Mouse (Mus musculus): ENCODE data around the gene Atp6v1g2. TPM values are rescaled to one million over a fixed set of nuclear protein-coding genes. Genes with fewer than 3 reads are reported as not detected.

The Atp6v1g2 gene
- total RNA-seq, 2 experiments from 2014 or later: 329 to 351 TPM

- no peak for DNase-seq (ENCODE audit: extremely low spot score in 1 of 2, low spot score in 2 of 2)
- intact Hi-C loops (cut with DNase I): loop anchor here (2.0 kb wide), 2 partner anchors 1273 to 1295 kb away; no protein-coding TSS in a partner anchor
These were observed 34.1 kb downstream of the Atp6v1g2 start for GRCm38 (mm10) chr17:35267399-35268086.

DNA sequence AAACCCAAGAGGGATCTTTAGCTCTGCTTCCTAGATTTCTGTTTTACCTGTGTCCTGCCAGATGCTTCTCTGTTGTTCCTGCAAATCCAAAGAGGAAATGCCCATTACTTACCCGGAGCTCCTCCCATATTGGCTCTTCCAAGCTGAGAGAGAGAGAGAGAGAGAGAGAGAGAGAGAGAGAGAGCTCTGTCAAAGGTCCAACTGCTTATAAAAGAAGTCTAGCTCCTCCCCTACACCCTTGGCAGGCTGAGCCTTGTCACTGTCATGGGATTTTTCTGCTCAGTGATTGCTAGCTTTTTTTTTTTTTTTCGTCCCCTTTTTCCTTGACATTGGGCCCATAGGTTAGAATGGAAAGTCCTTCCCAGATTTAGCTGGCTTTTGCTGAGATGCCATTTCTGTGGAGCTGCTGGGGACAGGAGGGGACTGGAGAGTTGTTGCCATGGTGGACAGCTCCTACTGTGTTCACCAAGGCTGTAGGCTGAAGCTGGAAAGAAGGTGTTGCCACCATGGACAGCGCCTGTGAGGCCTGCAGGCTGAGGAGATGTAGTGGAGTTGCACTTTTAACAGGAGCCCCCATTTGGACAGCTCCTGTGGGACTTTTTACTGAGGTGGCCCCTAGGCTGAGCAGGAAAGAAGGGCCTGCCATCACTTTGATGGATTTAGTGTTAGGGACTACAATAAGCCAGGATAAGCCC is 36.3 kb downstream of the Atp6v1g2 start:
- intact Hi-C loops (cut with DNase I): loop anchor here (2.0 kb wide), 2 partner anchors 1275 to 1297 kb away; no protein-coding TSS in a partner anchor
- no peak for DNase-seq (ENCODE audit: extremely low spot score in 1 of 2, low spot score in 2 of 2)

DNA sequence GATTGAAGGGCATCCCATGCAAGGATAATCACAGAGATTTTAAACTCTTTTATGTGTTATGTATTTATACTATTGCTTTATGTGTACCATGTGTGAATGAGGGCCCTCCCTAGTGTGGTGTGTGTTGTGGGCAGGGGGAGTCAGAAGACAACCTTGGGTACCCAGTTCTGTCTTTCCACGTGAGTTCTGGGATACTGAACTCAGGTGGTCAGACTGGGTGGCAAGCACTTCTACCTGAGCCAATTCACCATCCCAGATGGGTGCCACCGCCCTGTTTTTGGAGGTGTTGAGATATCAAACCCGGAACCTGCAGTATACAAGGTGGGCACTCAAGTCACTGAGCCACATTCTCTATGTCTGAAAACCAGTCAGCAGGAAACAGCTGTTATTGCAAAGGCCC is 38.8 kb downstream of the Atp6v1g2 start:
- DNase-seq (ENCODE audit: extremely low spot score in 1 of 2, low spot score in 2 of 2): no peak
- intact Hi-C loops (cut with DNase I): no loop called here

DNA sequence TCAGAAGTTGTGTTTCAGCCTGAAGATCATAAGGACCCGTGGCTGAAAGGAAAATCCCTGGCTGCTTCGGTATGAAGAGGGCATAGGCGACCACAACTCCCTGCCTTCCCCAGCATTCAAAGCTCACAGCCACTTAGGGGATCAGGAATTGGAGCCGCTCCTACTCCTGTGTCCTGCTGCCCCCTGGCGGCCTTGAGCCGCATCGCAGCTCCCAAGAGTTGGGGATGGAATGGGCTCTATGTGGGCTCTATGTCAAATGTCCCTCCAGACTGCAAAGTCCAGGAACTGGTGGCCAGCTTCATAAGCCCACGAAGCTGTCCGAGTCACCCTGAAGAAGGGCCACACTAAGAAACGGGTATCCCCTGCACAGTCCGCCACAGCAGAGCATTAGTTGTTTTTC is 41.3 kb downstream of the Atp6v1g2 start:
- DNase-seq (ENCODE audit: extremely low spot score in 1 of 2, low spot score in 2 of 2): peak; percentile 71 to 86
- intact Hi-C loops (cut with DNase I): loop anchor here (2.0 to 5.0 kb wide), 2 partner anchors 16 to 1262 kb away; no protein-coding TSS in a partner anchor

DNA sequence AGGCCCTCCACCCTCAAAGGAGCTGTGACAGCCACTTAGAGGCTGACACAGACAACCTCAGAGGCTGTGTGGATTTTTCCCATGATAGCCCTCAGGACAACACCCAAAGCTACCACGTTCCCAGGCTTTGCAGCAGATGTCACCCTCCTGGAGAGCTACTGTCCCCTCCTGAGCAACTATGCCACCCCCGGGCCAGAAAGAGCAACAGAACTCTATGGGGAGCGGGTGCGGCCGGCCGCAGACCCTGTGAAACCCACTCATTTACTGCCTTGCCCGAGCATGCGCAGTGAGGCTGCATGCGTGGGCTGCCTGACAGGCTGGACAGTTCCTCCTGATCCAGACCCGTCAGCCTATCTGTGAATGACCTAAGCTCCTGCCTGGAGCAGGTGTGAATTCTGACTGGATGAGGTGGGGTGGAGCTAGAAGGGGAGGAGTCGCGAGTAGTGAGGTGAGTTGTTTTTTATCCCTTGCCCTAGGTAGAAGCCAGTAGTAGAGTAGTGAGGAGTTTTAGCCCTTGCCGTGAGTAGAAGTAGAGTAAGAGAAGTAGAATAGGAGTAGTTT is 42.9 kb downstream of the Atp6v1g2 start:
- intact Hi-C loops (cut with DNase I): loop anchor here (5.0 kb wide), 1 partner anchor 1264 kb away; no protein-coding TSS in a partner anchor
- no peak for DNase-seq (ENCODE audit: extremely low spot score in 1 of 2, low spot score in 2 of 2)

GRCm38 (mm10) chr17:35278049-35278448 is 44.6 kb downstream of the Atp6v1g2 start:
- DNase-seq (ENCODE audit: extremely low spot score in 1 of 2, low spot score in 2 of 2): no peak

DNA sequence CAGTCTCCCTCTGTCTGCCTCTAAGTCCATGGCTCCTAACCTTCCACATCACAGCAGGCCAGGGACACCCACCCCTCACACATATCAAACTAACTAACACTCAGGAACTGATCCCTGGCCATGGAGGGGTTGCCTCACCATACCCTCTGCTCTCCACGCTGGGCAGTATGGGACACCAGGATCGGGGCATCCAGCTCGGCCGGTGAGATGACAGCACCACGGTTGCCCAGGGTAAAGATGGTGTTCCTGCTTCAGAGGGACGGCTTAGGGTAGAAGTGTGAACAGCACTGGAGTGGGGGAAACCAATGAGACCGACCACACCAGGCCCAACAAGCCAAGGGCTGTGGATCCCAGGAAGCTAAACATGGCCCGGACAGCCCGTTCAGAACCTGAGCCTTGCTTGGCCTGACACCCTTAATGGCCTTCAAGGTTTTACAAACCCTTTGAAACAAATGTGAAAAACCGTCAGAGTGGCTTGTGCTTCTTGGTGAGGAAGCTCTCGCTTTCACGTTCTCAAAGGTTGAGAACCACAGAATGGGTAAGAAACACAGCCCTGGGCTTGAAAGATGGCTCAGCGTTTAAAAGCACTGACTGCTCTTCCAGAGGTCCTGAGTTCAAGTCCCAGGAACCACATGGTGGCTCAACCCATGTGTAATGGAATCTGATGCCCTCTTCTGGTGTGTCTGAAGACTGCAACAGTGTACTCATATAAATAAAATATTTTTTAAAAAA is 45.7 kb downstream of the Atp6v1g2 start:
- no peak for DNase-seq (ENCODE audit: extremely low spot score in 1 of 2, low spot score in 2 of 2)
- intact Hi-C loops (cut with DNase I): loop anchor here (2.0 to 5.0 kb wide), 2 partner anchors 1267 to 1318 kb away; no protein-coding TSS in a partner anchor

More at GRCm38 (mm10) chr17:35278049-35278448, 44.6 kb downstream of the Atp6v1g2 start:
- intact Hi-C loops (cut with DNase I): loop anchor here (2.0 to 5.0 kb wide), 2 partner anchors 1266 to 1317 kb away; no protein-coding TSS in a partner anchor

- intact Hi-C loops (cut with DNase I): no loop called here
- no peak for DNase-seq (ENCODE audit: extremely low spot score in 1 of 2, low spot score in 2 of 2)
These were observed 46.8 kb downstream of the Atp6v1g2 start for GRCm38 (mm10) chr17:35280276-35280675.

- intact Hi-C loops (cut with DNase I): no loop called here
- no peak for DNase-seq (ENCODE audit: extremely low spot score in 1 of 2, low spot score in 2 of 2)
These were observed 52.0 kb downstream of the Atp6v1g2 start for GRCm38 (mm10) chr17:35285431-35285830.

Small RNA genes within 50 kb of the gene (microRNA-seq; reads per million reads assigned to microRNA genes)
- gene Mir6973a (not detected), gene Mir6974 (not detected), gene Mir6975 (3.4 reads per million, percentile 7 among the genes with 10 or more reads in this experiment), gene Mir8094 (0.86 reads per million)

Other genes with a start within 250 kb of the Atp6v1g2 start
- gene Vars, start 232.7 kb upstream of the Atp6v1g2 start, total RNA-seq (2021): 10 to 100 TPM; 55.1 to 56.7 TPM
- gene Vwa7, start 217.1 kb upstream of the Atp6v1g2 start, total RNA-seq (2021): under 1 TPM; 0.18 to 0.19 TPM
- gene Sapcd1, start 205.6 kb upstream of the Atp6v1g2 start, total RNA-seq (2021): 1 to 10 TPM in 1 of 2 experiments, under 1 TPM in 1; 0.83 to 1.0 TPM
- under 1 TPM; 0.81 to 0.97 TPM for gene Msh5, start 186.9 kb upstream of the Atp6v1g2 start, total RNA-seq (2021)
- gene Clic1, start 183.7 kb upstream of the Atp6v1g2 start, total RNA-seq (2021): 10 to 100 TPM; 14.3 to 15.8 TPM
- gene Ddah2, start 174.6 kb upstream of the Atp6v1g2 start, total RNA-seq (2021): 10 to 100 TPM; 26.3 to 31.1 TPM
- gene Ly6g6c, start 168.3 kb upstream of the Atp6v1g2 start, total RNA-seq (2021): not detected
- gene Mpig6b, start 167.5 kb upstream of the Atp6v1g2 start, total RNA-seq (2021): not detected
- 1 to 10 TPM; 1.6 to 2.3 TPM for gene Ly6g6e, start 156.8 kb upstream of the Atp6v1g2 start, total RNA-seq (2021)
- 1 to 10 TPM in 1 of 2 experiments, not detected in 1; 1.1 TPM for gene Ly6g6d, start 155.6 kb upstream of the Atp6v1g2 start, total RNA-seq (2021)
- gene Ly6g6f, start 148.1 kb upstream of the Atp6v1g2 start, total RNA-seq (2021): not detected
- 10 to 100 TPM; 84.4 to 91.5 TPM for gene Abhd16a, start 144.4 kb upstream of the Atp6v1g2 start, total RNA-seq (2021)
- not detected for gene Ly6g5c, start 125.4 kb upstream of the Atp6v1g2 start, total RNA-seq (2021)
- gene Ly6g5b, start 118.2 kb upstream of the Atp6v1g2 start, total RNA-seq (2021): under 1 TPM; 0.58 to 0.81 TPM
- 10 to 100 TPM; 13.2 to 17.7 TPM for gene Gpank1, start 112.2 kb upstream of the Atp6v1g2 start, total RNA-seq (2021)
- 100 to 1,000 TPM; 196 to 210 TPM for gene Csnk2b, start 111.6 kb upstream of the Atp6v1g2 start, total RNA-seq (2021)
- 10 to 100 TPM; 23.8 to 24.6 TPM for gene D17H6S53E, start 107.3 kb upstream of the Atp6v1g2 start, total RNA-seq (2021)
- gene Apom, start 101.6 kb upstream of the Atp6v1g2 start, total RNA-seq (2021): under 1 TPM in 1 of 2 experiments, not detected in 1; 0.34 TPM
- gene Bag6, start 98.5 kb upstream of the Atp6v1g2 start, total RNA-seq (2021): 100 to 1,000 TPM; 297 to 299 TPM
- gene Prrc2a, start 68.8 kb upstream of the Atp6v1g2 start, total RNA-seq (2021): 100 to 1,000 TPM; 261 to 270 TPM
- 10 to 100 TPM in 1 of 2 experiments, 1 to 10 TPM in 1; 8.0 to 12.5 TPM for gene Aif1, start 57.6 kb upstream of the Atp6v1g2 start, total RNA-seq (2021)
- 10 to 100 TPM; 13.7 to 14.9 TPM for gene Lst1, start 45.2 kb upstream of the Atp6v1g2 start, total RNA-seq (2021)
- gene Ltb, start 39.2 kb upstream of the Atp6v1g2 start, total RNA-seq (2021): 1 to 10 TPM in 1 of 2 experiments, under 1 TPM in 1; 0.77 to 1.4 TPM
- under 1 TPM in 1 of 2 experiments, not detected in 1; 0.19 TPM for gene Tnf, start 31.7 kb upstream of the Atp6v1g2 start, total RNA-seq (2021)
- 1 to 10 TPM in 1 of 2 experiments, under 1 TPM in 1; 0.51 to 1.1 TPM for gene Lta, start 28.3 kb upstream of the Atp6v1g2 start, total RNA-seq (2021)
- gene Gm16181, start 12.8 kb upstream of the Atp6v1g2 start, total RNA-seq (2021): not detected
- gene Nfkbil1, start 2.1 kb downstream of the Atp6v1g2 start, total RNA-seq (2021): 10 to 100 TPM; 12.7 to 14.6 TPM
- gene Ddx39b, start 8.1 kb downstream of the Atp6v1g2 start, total RNA-seq (2021): 100 to 1,000 TPM; 255 to 261 TPM
- gene H2-D1, start 29.1 kb downstream of the Atp6v1g2 start, total RNA-seq (2021): 10 to 100 TPM; 18.2 to 21.5 TPM
- under 1 TPM; 0.67 to 0.81 TPM for gene H2-Q1, start 86.7 kb downstream of the Atp6v1g2 start, total RNA-seq (2021)
- 1 to 10 TPM; 1.7 to 1.8 TPM for gene H2-Q2, start 108.6 kb downstream of the Atp6v1g2 start, total RNA-seq (2021)
- gene H2-Q4, start 146.0 kb downstream of the Atp6v1g2 start, total RNA-seq (2021): 1 to 10 TPM in 1 of 2 experiments, under 1 TPM in 1; 0.56 to 1.4 TPM
- gene H2-Q6, start 191.2 kb downstream of the Atp6v1g2 start, total RNA-seq (2021): not detected
- gene H2-Q7, start 205.5 kb downstream of the Atp6v1g2 start, total RNA-seq (2021): under 1 TPM in 1 of 2 experiments, not detected in 1; 0.55 TPM
- not detected for gene H2-Q10, start 236.4 kb downstream of the Atp6v1g2 start, total RNA-seq (2021)

All from left cerebral cortex, postnatal 10 days (tissue).